Mouse (Mus musculus): ENCODE measurements around the gene 4930558K02Rik.

4930558K02Rik gene

DNA sequence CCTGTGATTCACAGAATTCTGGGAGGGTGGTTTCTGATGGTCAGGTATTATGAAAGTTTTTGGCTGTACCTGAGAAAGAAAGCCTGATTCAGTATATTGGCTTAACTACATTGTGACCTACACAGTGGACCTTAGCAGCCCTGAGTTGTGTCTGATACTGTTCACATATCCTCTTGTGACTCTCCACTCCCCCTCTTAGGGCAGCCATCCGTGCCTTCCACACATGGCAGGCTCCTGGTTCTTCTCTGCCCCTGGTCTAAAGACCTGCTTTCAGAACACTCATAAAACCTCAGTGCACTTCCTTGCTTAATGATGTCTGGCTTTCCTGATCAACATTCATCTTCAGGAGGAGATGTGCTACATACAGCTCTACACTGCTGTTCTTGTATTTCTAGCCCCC lies 26.8 kb downstream of the 4930558K02Rik start:
- DNase-seq (ENCODE audit: low read depth, low spot score), result no peak

DNA sequence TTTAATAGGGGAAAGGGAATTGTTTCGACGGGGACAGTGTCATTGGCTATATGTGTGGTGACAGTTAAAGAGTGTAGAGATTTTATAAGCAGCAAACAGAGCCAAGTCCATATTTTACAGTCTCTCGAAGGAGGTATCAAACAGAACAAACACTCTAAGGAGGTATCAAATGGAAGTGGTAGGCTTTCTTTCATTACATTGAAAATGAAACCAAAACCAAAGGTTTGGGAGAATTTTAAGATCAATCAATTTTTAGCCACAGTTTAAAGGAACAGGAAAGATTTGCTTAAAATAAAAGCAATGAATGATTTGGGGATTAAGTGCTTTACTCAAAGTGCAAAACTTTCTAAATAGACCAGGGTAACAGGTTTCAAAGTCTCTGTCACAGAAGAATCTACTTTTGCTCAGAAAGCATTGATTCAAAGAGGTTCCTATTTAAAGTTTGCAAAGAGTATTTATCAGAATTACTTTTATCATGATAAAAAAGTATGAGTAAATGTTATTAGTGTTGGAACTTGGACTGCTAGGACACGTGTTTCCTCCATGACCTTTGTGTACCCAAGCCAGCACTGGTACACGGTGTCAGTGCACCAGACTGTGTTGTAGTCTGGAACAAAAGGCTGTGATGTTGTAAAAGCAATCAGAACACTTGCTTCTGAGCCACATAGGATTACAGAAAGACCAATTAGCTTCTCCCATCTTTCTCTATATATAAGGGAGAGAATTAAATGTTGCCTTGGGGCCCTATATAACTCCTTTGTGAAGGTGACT lies 28.2 kb downstream of the 4930558K02Rik start:
- DNase-seq (ENCODE audit: low read depth, low spot score), result no peak

DNA sequence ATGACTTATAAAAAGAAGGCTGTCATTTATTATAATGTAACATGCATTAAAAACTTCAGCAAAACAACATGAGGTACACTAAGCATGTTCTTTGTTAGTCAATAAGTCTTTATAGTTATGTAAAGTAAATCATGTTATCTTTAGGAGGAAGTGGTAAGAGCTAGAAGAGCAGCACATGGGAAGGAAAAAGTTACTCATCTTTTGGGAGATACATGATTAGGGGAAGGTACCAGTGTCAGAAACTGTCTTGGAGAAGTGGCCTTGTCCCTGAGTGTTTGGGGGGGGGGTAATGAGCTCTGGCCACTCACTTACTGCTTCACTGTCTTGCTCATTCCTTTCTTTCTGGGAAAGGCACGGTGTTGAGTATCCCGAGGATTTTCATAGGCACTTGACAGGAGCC lies 37.4 kb downstream of the 4930558K02Rik start:
- no peak for DNase-seq (ENCODE audit: low read depth, low spot score)

DNA sequence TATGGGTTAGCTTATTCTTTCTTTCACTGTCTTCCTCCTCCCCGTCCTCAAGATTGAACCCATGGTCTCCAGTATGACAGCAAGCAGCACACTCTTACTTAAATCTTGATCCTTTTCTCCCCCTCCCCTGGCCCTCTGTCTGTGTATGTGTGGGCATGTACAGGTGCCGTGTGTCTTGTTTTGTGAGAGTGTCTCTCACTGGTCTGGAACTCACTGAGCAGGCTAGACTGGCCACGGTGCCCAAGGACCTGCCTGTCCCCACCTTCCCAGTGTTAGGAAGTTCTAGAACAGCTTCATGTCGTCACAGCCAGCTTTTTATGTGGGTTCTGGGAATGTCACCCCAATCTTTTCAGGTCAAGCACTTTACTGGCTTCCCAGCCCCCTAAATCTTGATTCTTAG lies 47.1 kb downstream of the 4930558K02Rik start:
- no peak for DNase-seq (ENCODE audit: low read depth, low spot score)

DNA sequence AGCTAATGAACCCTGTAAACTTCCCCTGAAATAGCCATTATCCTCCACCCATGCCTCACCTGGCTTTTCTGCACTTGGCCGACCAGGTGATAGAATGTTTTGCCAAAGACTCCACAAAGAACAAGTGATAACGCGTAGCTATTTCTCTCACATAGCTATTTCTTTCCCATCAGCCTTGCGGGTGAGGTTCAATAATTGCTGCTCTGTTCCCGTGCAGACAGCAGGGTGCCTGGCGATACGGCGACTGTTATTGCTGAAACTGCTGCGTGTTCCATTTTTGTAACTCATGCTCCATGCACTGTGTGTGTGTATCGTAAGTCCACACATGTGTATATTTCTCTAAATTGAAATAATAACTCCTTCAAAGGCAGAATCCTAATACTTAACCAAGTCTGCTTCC lies 47.6 kb downstream of the 4930558K02Rik start:
- DNase-seq (ENCODE audit: low read depth, low spot score), result no peak

GRCm38 (mm10) chr1:161931313-161931712 lies 48.1 kb downstream of the 4930558K02Rik start:
- no peak for DNase-seq (ENCODE audit: low read depth, low spot score)

- no peak for DNase-seq (ENCODE audit: low read depth, low spot score)
These were observed 51.5 kb downstream of the 4930558K02Rik start for GRCm38 (mm10) chr1:161927976-161928375.

- no peak for DNase-seq (ENCODE audit: low read depth, low spot score)
These were observed 54.1 kb downstream of the 4930558K02Rik start for GRCm38 (mm10) chr1:161925281-161925805.

DNA sequence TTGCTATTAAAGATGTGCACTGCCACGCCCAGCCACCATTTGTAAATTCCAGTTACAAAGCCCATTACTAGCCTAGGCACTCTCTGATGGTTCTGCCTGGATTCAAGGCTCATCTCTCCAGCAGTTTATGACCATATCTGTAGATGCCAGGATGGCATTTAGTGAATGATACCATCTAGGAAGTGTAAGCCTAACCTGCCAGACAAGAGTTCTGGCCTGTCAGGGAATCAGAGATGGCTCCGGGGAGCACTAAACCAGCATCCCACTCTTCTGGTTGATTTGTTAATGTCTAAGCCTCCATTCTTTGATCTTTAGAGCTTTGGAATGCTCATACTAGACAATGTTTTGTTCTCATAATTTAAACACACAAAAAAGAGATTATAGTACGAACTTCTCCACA lies 55.1 kb downstream of the 4930558K02Rik start:
- no peak for DNase-seq (ENCODE audit: low read depth, low spot score)

DNA sequence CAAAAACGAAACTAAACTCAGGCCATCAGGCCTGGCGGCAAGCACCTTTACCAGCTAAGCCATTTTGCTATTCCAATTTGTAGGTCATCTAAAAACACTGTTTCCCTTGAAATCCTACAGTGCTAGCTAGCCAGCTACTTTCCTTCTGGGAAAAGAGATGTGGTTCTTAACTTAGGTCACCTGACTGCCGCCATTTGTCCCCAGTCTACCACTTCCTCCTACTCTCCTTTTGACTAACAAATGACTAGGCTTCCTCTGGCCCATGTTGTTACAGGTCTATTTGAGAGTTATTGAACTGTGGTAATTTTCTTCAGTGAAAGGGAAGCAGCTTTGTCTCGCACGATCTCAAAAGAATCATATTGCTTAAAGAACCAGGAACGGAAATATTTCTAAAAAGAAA lies 57.5 kb downstream of the 4930558K02Rik start:
- no peak for DNase-seq (ENCODE audit: low read depth, low spot score)

DNA sequence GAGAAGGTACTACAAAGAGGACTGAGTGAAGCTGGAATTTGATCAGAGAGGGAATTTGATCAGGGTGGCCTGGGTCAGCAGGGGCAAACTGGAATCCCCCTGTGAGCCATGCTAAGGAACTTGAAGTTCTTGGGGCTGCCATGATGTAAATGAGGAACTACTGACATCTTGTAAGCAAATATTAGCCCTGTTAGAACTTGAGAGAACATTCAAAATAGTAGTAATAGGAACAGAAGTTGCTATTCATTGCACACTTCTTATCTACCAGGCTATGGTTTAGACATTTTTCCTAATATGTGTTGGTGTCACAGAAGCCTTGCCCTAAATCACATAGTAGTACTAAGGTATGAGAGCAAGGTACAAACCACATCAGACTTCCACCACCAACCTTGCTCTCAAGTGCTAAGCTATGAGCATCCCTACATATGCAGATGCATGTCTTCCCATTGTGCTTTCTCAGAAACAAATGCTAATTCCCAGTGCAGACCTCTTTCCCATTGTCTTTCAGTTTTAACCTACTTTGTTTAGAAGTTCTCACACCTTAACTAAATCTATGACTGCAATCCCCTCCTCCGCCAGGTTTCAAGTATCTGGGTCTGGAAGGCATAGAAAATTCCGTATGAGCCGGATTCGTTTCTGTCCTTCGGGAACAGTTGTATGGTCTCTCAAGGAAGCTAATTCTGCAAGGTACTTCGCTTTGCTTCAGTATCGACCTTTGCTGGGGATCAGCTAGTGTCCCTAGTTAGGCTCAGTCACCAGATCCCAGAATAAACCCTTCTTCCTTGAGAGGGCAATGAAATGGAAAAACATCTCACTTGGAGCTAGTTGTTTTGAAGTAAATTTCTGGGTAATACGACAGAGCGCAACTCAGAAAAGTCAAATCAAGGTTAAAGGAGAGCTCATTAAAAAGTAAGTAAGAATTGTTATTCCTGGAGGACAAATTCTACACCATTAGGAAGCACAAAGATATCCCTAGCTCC lies 58.7 kb downstream of the 4930558K02Rik start:
- DNase-seq (ENCODE audit: low read depth, low spot score), result no peak

GRCm38 (mm10) chr1:161919594-161919993 lies 59.8 kb downstream of the 4930558K02Rik start:
- no peak for DNase-seq (ENCODE audit: low read depth, low spot score)

DNA sequence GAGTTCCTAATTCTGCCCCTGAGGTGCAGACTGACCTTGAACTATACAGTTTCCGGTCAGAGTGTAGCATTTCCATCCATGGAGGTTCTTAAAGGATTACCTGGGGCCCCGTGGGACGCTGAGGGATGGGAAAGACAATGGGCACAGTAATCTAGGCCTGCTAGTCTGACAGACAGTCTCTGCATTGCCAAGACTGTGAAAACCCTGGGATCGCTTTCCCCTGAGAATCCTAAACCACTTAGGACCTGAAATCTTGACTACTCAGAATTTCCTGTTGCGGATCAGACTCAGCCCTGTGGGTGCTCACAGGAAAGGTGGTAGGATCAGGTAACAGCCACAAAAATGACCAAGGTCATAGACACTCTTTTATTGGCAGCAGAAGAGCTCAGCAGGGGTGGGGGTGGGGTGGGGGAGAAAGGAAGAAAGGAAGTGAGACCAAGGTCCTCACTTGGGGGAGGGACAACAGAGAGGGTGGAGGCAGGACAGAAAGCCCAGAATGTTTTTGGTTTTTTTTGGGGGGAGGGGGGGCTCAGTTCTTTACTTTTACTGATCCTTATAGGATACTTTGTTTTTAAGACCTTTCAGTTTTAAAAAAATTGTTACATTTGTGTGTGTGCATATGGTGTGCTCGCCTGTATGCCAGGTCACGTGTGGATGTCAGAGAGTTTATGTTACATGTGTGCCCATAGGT lies 60.6 kb downstream of the 4930558K02Rik start:
- no peak for DNase-seq (ENCODE audit: low read depth, low spot score)

DNA sequence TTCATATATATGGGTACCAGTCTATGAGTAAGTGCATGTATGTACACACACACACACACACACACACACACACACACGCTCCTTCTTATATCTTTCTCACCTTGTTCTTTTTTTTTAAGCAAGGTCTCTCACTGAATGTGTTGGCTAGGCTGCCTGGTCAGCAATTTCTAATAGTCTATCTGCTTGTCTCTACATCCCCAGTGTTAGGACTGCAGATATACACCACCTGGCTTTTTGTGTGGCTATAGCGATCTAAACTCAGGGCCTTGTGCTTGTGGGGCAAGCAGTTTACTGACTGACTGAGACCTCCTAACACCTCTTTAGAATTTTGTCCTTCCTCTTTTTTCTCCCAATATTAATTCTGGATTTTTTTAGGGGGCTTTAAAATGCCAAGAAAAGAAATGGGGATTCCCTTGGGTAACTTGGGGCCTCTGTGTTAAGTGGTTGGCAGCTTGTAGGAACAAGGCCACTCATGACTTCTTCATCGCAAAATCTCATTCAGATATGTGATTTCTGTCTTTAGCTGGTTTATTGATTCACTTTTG lies 61.4 kb downstream of the 4930558K02Rik start:
- no peak for DNase-seq (ENCODE audit: low read depth, low spot score)

DNA sequence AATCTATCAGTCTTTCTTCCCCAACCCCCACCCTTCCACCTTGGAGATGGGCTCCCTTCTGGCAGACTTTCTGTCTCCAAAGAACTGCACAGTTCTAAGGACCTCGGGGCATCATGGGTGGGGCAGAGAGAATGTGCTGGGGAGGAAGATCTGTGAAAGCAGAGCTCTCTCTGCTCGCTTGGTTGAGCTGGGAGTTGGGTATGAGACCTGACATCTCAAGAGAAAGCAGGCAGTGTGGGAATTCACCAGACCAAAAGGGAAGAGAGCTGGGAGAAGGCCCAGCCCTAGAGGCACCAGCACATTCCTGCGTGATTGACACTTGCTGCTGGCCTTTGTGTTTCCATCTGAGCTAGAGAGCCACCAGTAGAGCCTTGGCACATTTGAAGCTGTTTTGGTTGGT lies 63.4 kb downstream of the 4930558K02Rik start:
- no peak for DNase-seq (ENCODE audit: low read depth, low spot score)

DNA sequence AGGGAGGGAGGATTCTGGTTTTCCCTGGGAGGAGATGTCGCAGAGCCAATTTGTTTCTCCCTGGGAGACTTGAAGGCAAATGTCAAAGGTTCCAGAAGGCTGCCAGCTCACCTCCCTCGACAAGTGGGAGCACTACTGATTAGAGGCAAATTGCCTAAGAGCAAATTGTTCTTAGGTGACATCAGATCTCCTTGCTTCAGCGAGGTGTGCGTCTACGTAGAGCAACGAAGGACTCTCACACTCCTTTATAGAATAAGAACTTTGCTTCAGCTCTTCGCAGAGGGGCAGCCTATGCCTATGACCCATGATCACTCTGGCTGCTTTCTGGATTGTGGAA lies 65.8 kb downstream of the 4930558K02Rik start:
- DNase-seq (ENCODE audit: low read depth, low spot score), result no peak

- no peak for DNase-seq (ENCODE audit: low read depth, low spot score)
These were observed 66.3 kb downstream of the 4930558K02Rik start for GRCm38 (mm10) chr1:161912940-161913647.

DNA sequence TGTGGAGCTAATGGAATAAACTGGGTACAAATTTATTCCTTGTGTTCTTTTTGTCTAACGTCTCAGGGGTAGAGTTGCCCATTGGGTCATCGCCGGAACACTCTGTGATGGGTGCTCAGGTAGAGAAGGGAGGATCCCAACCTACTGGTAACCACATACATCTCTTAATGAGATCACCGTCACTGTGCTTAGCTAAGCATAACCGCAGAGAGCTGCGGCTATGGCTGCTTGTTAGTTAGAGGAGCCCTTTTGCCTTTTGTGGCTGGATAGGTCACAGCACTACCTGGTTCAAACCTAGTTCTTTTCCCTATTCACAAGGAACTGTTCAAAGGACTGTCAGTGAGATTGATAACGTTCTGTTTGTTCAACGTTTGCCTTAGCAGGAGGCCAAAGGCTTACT lies 70.4 kb downstream of the 4930558K02Rik start:
- no peak for DNase-seq (ENCODE audit: low read depth, low spot score)

DNA sequence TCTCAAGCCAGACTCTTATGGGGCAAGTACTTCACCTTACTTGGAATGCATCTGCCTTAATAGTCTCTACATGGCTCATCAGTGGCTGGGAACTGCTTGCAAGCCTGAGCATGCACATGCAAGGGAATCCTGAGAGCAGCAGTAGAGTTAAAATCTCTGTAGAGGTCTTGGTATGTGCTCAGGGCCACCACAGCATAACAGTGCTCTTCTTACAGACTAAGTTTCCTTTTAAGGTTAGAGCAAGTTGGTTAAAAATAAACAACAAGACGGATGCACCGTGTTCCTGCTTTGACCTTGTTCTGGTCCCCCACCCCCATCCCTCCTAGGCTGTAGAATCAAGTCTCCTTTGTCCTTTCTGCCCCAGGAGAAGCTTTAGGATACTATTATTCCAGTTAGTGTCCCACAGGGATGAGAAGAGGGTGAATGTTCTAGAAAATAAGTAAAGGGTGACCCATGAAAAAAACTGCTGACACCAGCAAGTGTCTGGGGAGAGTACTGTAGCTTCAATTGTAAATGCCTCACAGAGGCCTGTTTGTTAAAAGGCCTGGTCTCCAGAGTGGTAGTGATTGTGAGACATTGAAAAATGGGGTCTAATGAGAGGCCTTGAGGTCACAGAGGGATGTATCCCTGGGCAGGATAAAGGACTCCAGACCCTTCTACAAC lies 71.5 kb downstream of the 4930558K02Rik start:
- DNase-seq (ENCODE audit: low read depth, low spot score), result no peak

GRCm38 (mm10) chr1:161907111-161907510 lies 72.3 kb downstream of the 4930558K02Rik start:
- DNase-seq (ENCODE audit: low read depth, low spot score), result no peak
